Mouse (Mus musculus): ENCODE data around the gene Slc22a14.

Gene Slc22a14

DNA sequence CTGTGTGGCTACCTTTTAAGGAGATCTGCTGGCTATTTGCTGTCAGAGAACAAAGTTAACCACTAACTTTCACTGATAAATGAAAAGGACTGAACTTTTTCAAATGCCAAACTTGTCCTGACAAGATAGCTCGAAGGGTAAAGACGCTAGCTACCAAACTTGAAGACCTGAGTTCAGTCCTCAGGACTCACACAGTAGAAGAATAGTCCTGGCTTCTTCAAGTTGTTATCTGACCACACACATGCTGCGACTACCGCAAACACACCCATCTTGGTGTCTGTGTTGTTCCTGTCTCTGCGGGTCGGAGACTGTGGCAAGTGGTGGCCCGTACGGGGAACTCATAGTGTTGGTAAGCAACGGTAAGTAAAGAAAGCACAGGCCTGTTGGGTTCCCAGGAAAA, 161.7 kb downstream of the Slc22a14 start:
- no peak for DNase-seq (ENCODE audit: low spot score)

DNA sequence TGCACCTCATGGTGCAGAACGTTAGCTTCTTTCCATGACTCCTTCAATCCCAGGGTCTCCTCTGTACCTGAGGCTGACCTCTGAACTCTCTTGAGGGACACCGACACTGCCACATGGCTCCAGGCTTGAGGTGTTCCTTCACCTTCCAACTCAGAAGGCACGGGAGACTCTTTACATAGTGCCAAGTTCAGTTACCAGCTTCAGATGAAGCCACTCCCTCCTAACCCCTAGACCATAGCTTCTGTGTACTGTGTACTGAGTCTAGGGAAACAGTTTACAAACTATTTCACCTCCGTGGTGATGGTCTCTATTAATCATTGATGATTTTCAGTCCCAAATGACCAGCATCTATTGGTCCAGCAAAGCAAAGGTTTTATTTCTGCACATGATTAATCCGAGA, 163.7 kb downstream of the Slc22a14 start:
- no peak for DNase-seq (ENCODE audit: low spot score)

DNA sequence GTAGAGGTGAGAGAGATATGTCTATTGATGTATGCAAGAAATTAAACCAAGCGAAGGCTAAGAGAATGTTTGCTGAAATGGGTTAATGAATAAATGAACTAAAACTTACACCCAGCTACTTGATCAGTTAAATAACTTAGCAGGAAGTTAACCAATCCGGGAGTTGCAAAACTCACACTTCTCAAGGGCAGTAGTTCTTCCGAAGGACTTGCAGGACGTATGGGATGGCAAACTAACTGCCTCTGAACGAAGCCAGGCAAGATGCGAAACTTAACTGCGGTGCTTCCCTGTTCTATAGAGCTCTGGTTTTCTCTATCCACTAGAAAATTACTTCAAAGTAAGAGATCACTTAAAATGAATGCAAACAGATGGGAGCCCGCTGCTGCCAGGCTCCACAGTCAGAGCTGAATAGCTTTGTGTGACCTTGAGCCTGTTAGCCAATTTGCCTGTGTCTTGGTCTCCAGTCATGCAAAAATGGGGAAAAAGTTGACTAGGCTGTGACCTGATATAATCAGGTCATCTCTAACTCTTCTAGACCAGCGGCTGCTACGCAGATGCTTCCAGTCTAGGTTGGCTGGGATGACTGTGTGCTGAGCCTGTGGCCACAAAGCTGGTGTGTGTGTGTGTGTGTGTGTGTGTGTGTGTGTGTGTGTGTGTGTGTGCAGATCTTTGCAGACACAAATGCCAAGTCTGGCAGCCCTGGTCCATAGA, 166.0 kb downstream of the Slc22a14 start:
- no peak for DNase-seq (ENCODE audit: low spot score)

DNA sequence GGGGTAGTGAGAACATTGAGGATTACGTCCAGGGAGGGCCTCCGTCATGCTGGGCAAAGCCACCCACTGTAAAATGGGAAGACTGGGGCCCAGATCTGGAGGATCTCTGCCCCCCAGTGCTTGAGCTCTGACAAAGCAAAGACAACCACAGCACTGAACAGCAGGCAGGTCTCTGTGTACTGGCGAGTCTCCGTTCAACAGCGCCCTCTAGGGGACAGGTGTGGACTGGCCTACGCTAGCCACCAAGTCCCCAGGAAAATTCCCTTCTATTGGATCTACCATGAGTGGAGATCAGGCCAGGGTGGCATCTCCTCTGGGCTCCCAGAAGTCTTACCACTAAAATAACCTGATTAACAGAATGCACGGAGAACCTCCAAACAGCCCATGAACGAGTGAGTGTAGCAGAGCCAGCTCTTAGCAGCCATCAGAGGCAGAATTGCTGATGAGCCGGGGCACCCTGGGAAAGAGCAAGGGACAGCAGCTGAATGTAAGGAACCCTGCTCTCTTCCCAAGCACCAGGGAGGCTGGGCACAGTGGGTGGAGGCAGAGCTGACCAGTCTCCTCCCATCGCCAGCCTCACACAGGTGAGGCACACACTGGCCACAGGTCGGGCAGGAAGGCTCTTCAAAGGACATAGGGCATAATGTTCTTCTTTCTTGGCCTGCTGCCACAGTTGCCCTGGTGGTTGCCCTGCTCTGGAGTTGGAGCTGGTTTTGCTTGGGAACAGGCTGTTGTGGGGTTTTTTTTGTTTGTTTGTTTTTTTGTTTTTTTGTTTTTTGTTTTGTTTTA, 173.0 kb downstream of the Slc22a14 start:
- no peak for DNase-seq (ENCODE audit: low spot score)

DNA sequence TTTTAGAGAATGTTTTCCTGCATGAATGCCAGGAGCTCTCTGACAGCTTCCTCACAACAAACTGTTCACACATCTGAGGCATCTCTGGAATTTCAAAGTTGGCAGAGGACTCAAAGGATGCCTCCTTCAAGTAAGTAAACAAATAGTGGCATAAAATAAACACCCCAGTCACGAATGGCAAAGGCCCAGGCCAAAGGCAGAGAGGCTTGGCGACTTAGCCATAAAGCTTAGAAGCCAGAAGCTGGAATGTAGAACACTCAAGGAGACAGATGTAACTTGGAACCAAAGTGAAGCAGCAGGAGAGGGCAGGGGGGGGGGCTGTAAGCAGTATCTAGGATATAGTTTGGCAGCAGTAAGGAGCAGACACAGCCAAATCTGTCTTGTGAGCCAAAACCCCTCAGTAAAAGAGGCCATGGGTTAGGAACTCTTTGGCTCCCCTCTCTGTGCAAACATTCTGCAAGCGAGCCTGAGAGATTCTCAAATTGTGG, 184.1 kb downstream of the Slc22a14 start:
- DNase-seq (ENCODE audit: low spot score): no peak

DNA sequence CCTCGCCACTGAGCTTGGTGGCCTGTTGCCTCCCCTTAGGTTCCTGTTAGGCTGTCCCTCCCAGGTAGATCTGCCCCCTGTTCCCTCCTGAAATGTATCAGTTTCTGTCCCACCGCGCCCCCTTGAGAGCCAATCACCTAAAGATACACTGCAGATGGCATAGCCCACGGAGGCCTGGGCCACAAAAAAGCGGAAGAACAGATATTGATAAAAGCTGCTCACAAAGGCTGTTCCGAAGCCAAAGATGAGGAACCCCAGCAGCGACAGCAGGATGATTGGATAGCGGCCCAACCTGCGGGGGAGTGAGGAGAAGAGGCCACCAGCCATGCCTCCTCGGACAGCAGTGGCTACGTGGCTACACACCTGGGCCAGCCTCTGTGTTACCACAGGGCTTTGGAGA, 186.1 kb downstream of the Slc22a14 start:
- DNase-seq (ENCODE audit: low spot score): no peak

DNA sequence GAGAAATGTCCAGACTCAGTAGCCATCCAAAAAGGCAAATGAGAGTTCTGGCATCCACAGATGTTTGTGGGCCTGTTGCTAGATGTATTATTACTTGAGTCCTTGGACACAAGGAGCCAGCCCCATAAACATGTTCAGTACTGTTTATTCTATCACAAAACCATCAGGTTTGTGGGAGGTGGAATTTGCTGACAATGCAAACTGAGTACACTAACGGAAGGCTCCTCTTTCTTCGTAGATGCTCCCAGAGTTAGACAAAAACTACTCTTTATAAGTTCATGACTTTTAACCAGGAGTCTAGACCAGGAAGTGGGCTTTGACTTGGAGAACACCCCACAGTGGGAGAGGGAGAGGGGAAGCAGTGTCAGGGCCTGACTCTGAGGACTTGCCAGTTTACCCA, 197.7 kb downstream of the Slc22a14 start:
- no peak for DNase-seq (ENCODE audit: low spot score)

DNA sequence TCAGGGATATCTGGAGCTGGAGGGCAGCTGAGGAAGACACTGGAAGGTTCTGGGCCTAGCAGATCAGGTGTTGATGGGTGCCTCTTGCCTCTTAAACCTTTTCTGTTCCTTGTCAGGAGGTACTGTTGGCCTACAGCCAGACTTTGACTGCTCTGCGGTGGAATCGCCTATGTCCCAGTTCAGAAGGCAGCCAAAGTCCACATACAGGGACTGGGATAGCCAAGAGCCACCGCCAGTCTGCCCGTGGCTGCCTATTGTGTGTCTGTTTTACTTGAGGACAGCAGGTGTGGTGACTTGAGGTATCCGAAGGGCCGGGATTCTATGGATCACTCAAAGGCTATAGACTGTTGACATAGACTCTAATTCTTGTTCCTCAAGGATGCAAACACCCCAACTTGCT, 199.8 kb downstream of the Slc22a14 start:
- no peak for DNase-seq (ENCODE audit: low spot score)

DNA sequence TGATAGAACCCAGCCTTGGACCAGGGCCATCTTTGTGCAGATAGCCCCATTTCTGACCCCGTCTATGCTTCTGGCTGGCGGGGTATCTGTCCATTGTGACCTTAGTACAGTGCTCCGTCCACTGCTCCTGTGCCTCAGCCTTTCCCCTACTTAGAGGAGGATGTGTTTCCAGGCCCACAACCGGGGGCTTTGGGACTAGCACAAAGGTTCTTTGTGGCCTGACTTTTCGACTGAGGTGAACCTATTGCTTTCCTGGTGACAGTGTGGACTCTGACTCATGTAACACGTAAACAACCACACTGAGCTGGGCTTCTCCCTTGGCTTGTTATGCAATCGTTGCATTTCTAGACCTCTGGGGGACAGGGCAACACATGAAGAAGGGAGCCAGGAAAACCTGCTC, 200.6 kb downstream of the Slc22a14 start:
- DNase-seq (ENCODE audit: low spot score): no peak

DNA sequence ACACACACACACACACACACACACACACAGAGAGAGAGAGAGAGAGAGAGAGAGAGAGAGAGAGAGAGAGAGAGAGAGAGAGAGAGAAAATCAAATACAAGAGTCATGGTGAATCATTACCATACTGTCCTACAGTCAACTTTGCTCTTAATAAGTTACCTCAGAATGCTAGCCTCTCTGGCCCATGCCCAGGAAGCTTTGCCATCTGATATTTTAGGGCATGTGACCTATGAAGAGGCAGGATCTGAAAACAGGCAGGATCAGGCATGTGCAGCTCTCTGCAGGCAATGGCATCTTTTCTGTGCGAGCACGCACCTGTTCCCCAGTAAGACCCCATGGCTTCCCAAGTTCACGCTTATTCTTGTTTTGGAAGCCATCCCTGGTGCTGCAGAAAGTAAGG, 204.7 kb downstream of the Slc22a14 start:
- no peak for DNase-seq (ENCODE audit: low spot score)

DNA sequence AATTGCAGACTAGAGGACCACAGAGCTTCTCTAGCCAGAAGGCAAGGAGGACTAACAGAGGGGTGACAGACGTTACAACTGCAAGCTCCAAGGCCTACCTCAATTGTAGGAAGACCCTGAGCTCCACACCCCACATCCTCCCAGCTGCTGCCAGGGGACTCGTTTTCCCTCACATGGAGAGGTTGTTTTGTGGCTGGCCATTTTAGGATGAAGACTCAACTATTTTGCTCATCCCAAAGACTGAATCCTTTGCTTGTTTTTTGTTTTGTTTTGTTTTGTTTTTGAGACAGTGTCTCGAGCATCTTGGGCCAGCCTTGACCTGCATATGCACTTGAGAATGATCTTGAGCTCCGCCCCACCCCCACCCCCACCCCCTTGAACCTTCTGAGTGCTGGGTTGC, 206.5 kb downstream of the Slc22a14 start, which contains the start of gene Gm47289:
Gm47289 (plus strand) TSS at position 301 of the 400 bp plus-strand sequence.
- no peak for DNase-seq (ENCODE audit: low spot score)

DNA sequence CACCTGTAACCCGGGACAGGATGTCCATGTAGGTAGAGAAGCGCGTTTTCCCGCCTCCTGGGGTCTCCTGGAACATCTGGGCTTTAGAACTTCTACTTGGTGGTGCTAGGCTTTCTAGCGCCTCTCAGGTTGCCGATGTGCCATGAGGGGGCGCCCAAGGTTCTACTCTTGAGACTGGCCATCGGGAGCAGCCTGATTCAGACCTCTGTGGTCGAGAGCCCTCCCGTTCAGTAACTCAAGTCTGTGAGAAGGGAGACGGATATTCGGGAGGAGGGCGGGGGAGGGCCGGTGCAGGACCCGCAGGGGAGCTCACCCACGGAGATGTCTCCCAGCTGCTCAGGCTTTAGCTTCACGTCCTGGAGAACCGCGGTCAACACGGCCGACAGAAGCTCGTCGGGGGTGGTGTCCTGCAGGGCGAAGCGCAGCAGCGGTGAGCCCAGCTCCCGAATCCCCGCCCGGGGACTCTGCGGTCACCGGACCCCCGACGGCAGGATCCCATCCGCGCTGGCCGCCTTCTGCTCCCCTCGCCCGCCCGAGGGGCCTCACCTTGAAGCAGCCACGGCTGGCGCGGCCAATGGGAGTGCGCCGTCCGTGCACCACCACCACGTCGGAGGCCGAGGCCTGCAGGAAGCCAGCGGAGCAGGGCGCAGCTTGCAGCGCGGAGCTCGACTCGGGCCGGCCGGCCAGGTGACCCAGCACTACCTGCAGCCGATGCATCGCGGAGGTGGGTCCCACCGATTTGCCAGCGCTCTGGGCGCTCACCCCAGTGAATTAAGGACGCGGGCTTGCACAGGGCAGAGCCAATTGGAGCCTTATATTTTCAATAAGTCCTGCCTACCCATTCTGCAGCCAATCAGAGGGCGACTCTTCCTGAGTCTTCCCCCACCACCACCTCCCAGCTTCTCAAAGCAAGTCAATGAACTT, 208.8 kb downstream of the Slc22a14 start, which contains the start of gene Acaa1b:
Acaa1b (minus strand) TSS at position 816 of the 924 bp plus-strand sequence.
- peak; percentile 46 for DNase-seq (ENCODE audit: low spot score)

DNA sequence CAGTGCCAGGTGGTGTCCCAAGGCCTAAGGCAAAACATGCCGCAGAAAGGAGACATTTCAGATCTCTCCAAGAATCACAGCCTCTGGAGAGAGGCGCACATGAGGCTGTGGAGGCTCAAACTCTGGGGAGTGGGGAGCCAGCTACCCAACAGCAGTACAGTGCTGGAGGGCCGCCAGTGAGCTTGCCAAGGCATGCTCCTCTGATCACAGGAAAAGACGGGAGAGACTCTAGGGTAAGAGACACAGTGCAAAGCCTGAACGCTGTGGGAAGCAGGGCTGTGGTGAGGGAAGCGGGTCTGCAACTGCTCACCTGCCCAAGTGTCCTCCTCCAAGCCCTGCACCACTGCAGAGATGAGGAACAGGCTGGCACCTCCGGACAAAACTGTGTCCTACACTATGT, 209.5 kb downstream of the Slc22a14 start:
- no peak for DNase-seq (ENCODE audit: low spot score)

DNA sequence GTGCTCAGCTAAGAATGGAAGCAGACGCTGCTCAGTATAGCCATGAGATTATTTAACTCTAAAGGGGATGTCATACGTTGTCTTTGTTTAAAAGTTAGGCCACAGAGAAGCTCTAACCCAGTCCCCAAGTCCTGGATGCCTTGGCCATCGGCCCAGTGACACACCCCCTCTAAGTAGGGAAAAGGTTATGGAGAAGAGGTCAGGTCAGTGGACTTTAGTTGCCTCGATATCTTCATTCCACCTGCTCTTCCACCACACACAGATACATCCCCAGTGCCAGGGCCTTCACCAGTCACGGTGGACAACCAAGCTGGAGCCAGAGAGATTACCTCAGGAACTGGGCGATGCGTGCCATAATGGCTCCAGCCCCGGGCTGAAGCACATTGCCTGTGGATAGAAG, 209.9 kb downstream of the Slc22a14 start:
- DNase-seq (ENCODE audit: low spot score): no peak

DNA sequence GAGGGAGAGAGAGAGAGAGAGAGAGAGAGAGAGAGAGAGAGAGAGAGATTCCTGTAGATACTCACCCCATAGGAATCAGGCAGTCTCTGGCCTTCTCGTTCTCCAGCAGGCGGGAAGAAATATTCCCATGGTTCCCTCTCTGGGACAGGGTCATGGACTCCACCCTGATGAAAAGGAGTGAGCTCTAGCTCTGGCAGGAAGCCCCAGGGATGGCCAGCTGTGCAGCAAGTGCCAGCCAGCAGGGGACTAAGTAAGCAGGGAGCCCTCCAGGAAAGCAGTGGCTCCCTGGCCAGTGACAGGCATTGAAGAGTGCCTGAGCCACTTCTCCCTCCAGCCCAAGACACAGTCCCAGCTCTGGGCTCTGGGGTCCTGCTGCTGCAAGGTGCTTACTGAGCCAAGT, 213.6 kb downstream of the Slc22a14 start:
- no peak for DNase-seq (ENCODE audit: low spot score)

DNA sequence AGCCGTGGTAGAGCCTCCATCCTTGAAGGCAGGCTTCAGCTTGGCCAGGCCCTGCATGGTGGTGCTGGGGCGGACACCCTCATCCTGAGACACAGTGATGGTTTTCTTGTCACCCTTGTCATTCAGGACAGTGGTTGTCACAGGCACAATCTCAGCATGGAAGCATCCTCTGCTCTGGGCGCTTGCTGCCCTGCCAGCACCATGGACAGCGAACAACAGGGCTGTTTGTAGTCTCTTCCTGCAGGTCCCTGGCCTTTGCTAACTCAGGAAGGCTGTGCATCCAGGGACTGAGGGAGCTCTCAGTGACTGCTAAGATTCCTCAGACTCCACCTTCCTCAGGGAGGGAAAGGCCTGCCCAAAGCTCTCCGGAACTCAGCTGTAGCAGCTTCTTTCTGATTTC, 215.8 kb downstream of the Slc22a14 start:
- DNase-seq (ENCODE audit: low spot score): no peak

DNA sequence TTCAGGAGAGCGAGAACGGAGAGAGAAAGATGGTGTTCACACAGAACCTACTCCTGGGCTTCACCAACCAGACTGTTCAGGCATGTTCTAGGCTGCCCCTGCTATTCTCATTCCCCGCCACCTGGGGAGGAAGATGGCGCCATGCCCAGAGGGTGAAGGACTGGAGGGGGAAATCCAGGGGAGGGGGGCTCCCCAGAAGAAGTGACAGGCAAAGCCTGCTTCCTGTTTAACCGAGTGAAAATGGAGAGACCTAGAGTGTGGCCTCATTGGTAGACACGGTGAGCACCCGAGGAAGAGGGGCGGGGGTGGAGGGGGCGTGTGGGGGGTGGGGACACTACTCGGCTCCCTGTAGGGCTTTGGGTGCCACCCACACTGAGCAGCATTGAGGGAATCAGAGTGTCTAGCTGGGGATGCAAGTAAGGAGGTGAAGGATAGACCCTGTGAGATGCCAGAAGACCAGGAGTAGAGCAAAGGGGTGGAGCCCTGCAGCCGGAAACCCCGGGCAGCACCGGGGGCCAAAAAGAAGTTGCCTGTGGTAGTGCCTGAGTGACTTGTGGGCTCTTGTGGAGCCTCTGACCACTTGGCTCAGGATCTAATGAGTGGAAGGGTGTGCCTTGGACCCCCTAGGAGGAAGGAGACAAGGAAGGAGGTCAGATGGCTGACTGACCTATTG, 219.1 kb downstream of the Slc22a14 start:
- no peak for DNase-seq (ENCODE audit: low spot score)

DNA sequence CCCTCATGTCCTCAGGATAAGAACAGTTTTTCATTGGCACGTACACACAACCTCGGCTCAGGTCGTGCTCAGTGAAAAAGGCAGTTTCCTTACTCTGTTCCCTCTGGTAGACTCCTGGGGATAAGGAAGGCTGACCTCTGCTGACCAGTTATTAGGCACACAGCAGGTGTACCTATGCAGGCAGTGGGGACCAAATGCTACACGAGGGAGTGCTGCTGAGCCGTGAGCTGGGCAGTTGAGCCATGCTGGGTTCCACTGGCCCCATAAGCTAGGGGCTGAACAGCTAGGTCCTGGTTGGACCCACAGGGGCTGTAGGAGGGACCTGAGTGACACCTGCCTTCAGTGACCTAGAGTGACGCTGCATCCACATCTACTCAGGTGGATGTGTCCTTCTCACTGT, 219.7 kb downstream of the Slc22a14 start:
- DNase-seq (ENCODE audit: low spot score): no peak

DNA sequence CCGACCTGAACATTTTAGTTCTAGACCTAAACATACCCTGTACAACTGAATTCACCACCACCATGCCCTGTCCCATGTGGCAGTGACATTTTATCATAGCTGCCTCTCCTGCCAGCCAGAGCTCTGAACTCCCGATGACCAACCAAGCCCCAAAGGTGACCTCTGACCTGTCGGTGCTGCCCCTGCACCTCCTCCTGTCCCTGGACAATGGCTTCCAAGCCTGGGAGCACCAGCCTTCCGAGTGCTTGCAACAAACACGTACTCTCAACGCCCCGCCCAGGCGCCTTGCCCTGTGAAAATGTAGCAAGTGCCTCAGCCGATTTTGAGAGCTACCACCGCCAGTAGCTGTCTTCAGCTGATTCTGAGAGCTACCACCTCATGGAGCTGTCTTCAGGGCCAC, 220.2 kb downstream of the Slc22a14 start:
- no peak for DNase-seq (ENCODE audit: low spot score)

DNA sequence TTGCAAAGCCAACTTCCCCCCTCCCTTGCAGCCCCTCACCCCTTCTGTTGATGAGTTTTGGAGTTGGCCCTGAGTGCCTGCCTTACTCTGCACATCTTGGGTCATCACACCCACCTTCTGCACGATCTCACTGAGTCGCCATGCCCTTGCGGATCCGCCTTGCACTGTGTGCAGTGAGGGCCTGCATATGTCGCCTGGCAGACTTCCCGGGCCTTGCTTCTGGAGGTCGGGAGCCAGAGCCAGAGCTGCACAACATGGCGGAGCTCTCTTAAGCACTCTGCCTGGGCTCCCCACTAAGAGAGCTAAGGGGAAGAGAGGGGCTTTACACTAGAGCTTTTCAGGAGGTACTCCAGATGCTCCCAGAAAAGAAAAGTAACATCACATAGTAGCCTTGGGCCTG, 220.7 kb downstream of the Slc22a14 start:
- DNase-seq (ENCODE audit: low spot score): no peak

DNA sequence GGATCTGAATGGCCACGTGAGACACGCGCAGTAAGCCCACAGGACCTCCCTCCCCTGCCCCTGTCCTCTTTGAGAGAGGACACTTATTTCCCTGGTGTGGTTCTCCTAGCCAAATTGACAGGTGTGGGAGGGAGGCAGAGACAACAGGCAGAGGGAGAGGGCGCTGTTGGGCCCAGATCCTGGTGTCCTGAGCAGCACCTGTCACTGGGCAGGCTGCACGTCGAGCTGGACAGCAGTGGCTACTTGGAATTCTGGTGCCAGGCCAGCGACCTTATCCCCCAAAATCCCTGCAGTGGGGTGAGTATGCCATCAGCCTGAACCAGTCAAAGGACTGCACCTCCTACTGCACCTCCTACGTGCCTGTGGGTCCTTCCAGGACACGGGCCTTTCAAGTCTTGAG, 222.0 kb downstream of the Slc22a14 start:
- DNase-seq (ENCODE audit: low spot score): no peak

DNA sequence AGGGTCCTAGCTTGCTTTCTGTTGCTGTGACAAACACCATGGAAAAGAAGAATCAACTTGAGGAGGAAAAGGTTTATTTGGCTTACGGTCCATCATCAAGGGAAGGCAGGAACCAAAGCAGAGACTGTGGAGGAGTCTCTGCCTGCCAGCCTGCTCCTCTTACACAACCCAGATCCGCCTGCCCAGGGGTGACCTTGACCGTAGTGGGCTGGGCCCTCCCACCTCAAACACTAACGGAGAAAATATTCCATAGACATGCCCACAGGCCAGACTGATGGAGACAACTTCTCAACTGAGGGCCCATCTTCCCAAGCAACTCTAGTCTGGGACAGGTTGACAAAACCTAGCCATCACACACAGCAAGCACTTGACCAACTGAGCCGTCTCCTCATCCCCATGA, 223.3 kb downstream of the Slc22a14 start:
- DNase-seq (ENCODE audit: low spot score): no peak
